Mouse (Mus musculus): Measurements from ENCODE around the gene Rho.

The Rho gene

DNA sequence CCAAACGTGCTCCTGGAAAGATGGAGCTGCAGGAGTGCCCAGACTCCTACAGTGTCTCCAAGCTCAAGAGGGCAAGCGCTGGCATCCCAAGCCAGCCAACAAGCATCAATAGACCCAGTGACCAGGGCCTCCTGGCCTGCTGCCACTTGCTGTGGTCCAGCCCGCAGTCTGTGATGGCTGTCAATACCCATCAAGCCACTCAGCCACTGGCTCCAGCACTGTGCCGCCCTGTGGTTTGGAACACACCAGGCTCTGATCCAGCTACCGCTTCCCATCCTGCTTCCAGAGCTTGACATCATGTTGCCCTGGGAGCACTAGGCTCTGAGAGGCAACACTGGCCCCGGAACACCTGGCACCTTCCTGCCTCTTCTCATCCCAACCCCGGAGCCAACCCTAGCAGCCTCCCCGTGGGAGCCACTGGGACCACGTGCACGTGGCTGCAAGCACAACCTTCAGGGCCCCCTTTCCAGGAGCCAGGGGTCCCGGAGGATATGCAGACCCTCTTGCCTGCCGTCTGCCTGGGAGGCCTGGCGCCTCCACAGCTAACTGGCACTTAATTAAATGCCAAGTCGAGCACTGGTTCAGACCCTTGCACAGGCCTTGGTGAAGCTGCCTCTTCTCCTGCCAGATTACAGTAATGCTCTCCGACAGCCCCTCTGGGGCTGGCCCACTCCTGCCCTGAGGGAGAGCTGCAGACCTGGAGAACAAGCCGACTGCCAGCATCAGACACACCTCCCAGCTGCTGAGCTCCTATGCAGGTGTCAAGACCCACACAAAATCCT, 42.5 kb downstream of the Rho start:
- in situ Hi-C loops (cut with MseI, MboI), result no loop called here

DNA sequence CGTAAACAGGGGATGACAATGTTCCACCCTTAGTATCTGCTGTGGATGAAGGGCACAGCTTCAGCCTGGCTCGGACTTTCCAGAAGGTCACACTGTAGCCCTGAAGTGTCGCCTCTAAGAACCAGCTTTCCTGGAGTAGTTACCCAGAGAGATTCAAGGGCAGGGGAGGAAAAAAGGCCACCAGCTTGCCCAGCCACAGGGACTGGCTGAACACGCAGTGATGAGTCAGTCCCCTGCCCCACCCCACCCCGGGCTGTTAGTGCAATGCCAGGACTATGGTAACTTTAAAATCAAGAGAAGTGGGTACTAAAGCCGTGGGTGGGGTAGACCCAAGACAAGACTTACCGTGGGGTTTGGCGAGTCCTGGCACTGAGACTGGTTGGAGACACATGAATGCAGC, 44.1 kb downstream of the Rho start:
- in situ Hi-C loops (cut with MseI, MboI), result no loop called here

DNA sequence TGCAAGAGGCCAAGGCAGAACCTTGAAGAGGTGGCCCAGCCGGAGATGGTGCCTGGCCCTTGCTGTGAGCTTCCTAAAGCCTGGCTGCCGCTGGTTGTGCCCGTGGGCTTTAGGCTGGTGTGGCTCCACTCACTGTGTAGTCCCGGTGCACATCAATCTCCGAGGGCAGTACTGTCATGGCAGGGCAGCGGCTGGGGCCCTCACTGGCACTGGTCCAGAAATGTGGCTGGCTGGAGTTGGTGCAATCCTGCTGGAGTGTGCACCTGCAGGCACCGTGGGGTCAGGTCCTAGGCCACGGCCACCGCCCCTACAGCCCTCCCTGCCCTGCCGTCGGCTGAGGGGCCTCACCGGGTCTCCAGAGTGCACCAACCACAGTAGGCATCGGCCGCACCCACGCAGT, 46.3 kb downstream of the Rho start:
- in situ Hi-C loops (cut with MseI, MboI), result no loop called here

DNA sequence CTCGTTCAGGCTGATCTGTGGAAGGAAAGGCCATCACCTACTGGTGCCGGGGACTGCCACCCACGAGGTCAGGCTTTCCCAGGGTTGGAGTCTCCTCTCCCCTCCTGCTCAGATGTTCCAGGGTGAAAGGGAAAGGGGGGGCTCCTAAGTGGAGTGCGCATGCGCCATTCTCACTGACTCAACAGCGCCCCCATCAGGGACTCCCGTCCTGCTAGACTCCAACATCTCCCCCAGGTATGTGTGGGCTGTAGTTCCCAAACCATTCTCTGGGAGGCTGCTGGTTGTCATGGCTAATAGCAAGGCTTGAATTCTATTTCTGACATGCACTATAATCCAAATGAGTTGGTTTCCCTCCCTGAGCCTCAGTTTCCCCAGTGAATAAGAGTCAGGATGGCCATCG, 47.0 kb downstream of the Rho start:
- in situ Hi-C loops (cut with MseI, MboI), result no loop called here

DNA sequence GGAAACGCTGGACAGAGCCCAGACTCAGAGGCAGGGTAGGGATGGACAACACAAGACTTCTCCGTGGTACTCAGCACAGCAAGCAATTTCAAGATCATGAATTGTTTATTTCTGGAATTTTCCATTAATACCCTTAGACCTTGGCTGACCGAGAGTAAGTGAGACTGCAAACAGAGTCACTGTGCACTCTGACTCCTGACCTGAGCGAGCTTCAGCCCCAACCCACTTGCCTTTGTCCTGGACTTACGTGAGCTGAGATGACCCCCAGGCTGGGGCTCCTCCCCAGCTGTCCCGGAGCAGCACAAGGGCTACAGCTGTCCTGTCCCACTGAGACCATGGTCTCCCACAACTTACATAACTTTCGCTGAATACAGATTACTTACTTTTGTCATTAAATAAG, 51.3 kb downstream of the Rho start:
- in situ Hi-C loops (cut with MseI, MboI), result no loop called here

DNA sequence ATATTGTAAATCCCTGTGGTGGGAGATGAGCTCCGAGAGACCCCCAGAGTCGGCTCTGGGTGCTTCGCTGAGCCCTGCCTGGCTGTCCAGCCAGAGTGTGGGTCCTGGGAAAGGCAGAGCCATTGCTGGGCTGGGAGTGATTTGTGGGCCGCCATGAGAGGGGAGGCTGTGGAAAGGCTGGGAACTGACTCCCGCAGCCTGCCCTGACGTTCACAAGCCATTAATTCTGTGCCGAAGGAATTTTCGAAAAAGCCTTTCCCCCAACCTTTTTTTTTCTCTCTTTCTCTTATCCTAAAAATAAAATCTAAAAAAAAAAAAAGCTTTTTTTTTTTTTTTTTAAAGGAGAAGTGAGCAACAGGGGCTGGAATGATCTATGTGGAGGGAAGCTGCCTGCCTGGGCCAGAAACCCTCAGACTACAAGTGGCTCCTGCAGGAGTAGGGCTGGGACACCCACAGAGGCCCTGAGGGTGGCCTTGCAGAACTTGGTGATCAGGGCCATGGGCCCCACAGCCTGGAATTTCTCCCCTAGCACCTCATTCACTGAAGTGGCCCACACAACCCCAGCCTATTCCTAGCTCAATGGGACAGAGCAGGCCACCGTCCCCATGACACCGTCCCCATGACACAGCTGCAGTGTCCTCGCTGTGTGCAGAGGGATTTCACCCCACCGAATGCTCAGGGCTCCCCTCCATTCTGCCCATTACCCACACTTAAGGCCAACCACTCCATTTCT, 51.9 kb downstream of the Rho start:
- in situ Hi-C loops (cut with MseI, MboI), result no loop called here

DNA sequence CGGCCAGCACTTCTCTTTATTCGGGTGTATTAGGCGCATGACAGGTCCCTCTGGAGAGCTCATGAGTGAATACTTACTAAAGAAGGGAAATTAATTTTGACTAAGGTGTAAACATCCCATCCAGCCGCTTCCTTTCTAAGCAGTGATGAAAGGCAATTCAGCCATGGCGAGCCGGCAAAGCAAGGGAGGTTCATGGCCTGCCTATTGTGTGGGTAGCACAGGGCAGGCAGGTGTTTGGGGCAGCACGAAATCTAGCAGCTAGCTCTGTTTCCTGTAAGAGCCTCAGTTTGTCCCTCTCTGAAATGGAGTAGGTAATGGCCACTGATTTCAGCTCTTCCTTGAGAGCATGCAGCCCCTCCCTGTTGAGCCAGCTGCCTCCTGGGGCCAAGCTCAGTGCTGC, 53.0 kb downstream of the Rho start:
- in situ Hi-C loops (cut with MseI, MboI), result no loop called here

DNA sequence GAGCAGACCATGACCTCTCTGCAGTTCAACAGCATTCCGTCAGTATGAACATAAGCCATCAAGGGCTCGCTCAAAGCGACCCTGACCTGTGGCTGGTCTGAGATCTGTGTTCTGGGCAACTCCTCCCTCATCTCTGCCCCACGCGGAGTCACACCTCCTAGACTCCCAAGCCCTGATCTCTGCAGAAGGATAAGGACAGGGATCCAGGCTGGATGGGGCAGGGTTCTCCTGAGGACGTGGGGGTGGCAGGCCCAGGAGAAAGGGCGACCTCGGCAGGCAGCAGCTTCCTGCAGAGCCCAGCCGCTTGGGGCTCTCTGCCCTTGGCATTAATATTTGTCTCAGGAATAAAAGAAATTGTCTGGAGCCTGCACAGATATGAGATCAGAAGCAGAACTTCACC, 54.1 kb downstream of the Rho start:
- in situ Hi-C loops (cut with MseI, MboI), result no loop called here

DNA sequence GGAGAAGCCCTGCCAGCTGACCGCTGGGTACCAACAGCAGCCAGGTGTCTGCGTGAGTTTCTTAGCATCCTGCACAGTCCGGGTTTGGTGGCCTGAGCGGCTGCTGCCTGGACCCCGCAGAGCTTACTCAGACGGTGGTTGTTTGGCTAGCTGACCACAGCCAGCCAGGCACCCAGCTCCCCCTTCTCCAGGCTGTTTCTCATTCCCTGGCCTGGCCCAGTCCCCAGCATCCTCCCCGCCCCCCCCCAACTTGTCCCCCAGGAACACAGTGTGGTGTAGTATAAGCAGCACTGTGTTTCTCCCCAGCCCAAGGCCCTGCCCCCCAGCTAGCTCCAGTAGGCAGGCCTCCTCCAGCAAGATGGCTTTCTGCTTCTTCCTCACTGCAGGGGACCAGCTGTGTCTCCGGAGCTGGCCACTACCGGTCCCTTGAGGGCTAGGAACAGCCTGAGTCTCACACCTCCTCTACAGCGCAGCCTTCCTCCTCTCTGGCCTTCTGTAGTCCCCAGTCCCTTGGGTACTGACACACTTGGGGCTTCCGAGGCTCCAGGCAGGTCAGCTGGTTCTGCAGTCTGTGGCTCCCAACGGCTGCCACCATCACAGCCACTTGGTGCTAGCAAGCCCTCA, 55.0 kb downstream of the Rho start:
- in situ Hi-C loops (cut with MseI, MboI), result no loop called here

DNA sequence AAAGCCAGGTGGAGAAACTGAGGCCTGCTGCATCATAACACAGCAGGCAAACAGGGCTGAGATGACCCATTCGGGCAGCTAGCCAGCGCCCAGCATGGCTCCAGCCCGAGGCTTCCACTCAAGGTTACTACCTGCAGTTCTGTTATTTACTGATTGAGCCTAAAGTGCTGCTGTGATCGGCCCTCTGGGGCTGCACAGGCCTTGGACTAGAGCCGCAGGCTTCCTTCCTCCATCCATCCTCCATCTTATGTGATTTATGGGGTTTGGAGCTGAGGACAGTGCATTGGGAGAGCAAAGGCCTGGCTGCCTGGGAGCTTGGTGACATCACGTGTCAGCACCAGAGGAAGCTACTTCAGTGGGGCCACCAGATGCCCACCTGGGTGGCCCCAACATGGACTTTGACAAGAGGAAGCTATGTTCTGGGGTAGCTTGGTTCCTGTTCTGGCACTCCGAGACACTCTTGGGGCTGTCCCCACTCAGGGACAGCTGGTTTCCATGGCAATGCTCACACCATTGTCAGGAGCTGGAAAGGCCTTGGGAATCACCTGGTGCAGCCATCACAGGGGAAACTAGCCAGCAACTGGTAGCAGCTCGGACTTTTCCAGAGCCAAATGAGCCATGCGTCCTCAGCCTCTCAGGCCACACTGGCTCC, 55.7 kb downstream of the Rho start:
- in situ Hi-C loops (cut with MseI, MboI), result no loop called here

DNA sequence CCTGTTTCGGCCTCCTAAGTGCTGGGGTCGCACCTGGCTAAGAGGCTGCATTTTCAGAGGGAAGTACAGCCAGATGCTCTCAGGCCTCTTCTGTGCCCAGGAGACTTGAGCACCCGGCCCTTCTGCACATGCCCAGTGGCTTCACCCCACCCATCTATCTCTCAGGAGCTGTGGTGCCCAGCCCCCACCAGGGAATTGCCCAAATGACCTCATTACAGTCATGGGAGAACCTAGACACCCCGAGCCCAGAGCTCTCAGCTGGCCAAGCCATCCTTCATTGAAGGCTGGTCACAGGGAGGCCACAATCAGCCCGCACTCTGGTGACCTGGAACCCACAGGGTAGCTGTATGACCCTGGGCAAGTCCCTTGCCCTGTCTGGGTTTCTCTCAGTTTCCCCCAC, 57.5 kb downstream of the Rho start:
- in situ Hi-C loops (cut with MseI, MboI), result no loop called here

DNA sequence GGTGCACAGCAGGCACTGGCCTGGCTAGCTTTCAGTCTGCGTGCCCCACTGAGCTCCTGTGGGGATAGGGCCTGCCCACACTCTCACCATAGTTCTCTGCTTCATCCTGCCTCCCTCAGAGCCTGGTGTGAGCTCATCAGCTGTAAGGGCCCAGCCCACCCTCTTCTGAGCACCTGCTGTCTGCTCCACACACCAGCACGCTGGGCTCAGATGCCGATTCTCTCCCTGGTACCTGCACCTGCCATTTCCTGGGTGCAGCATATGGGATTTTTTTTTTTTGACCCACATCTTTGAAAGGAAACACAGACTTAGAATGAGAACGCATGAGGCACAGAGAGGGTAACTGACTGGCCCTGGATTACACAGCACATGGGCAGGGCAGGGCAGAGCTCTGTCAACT, 58.1 kb downstream of the Rho start:
- in situ Hi-C loops (cut with MseI, MboI), result no loop called here

Measured in mouse trophoblast stem cell (cell line).